Mouse (Mus musculus) neural tube, embryonic 12.5 days (tissue): ENCODE data around the gene Fam107a. TPM values are rescaled to one million over a fixed set of nuclear protein-coding genes. Genes with fewer than 3 reads are reported as not detected.

ENCODE experiments used
- ATAC-seq: fragments of 200-750 bp; cut with Nextera tagmentation; 2 replicates; pipeline ENCODE4 v1.8.0; 2017; ENCODE audit warnings: low read depth, mild to moderate bottlenecking, moderate TSS enrichment, moderate library complexity; ENCODE audit not compliant: low FRiP score
- H3K27ac ChIP-seq: fragments of 300-500 bp; sonication (generic); 2 replicates; pipeline ENCODE4 v1.5.1; 2016
- H3K27me3 ChIP-seq: fragments of 300-500 bp; sonication (generic); replicated peaks from 2 replicates; pipeline ENCODE4 v1.6.1; 2016; ENCODE audit warnings: mild to moderate bottlenecking
- H3K36me3 ChIP-seq: fragments of 300-500 bp; sonication (generic); 2 replicates; pipeline ENCODE4 v1.6.1; 2016; ENCODE audit warnings: mild to moderate bottlenecking
- H3K4me1 ChIP-seq: fragments of 300-500 bp; sonication (generic); 2 replicates; pipeline ENCODE4 v1.6.1; 2016
- H3K4me2 ChIP-seq: fragments of 300-500 bp; sonication (generic); replicated peaks from 2 replicates; pipeline ENCODE4 v1.6.1; 2016; ENCODE audit warnings: mild to moderate bottlenecking
- H3K4me3 ChIP-seq: fragments of 300-500 bp; sonication (generic); 2 replicates; pipeline ENCODE4 v1.5.1; 2016
- H3K9ac ChIP-seq: fragments of 300-500 bp; sonication (generic); 2 replicates; pipeline ENCODE4 v1.6.1; 2016; ENCODE audit warnings: mild to moderate bottlenecking
- H3K9me3 ChIP-seq: fragments of 300-500 bp; sonication (generic); 2 replicates; pipeline ENCODE4 v1.6.1; 2016; ENCODE audit warnings: mild to moderate bottlenecking
- WGBS: fragments of 180-500 bp; shearing (Covaris S2); methylation state at CpG from one replicate; pipeline ENCODE4 v1.1.7; 2016; 5-methylcytosine and 5-hydroxymethylcytosine counted together
- polyA plus RNA-seq: library from polyadenylated mRNA; unstranded; fragments of >200 nt; fragmentation: Nextera tagmentation; extraction: Ambion mirVana; gene quantifications from 2 replicates; pipeline ENCODE4 v1.2.1, GENCODE M21; 2016

Gene Fam107a
- polyA plus RNA-seq, 1 experiment from 2014 or later: 1.0 TPM

DNA sequence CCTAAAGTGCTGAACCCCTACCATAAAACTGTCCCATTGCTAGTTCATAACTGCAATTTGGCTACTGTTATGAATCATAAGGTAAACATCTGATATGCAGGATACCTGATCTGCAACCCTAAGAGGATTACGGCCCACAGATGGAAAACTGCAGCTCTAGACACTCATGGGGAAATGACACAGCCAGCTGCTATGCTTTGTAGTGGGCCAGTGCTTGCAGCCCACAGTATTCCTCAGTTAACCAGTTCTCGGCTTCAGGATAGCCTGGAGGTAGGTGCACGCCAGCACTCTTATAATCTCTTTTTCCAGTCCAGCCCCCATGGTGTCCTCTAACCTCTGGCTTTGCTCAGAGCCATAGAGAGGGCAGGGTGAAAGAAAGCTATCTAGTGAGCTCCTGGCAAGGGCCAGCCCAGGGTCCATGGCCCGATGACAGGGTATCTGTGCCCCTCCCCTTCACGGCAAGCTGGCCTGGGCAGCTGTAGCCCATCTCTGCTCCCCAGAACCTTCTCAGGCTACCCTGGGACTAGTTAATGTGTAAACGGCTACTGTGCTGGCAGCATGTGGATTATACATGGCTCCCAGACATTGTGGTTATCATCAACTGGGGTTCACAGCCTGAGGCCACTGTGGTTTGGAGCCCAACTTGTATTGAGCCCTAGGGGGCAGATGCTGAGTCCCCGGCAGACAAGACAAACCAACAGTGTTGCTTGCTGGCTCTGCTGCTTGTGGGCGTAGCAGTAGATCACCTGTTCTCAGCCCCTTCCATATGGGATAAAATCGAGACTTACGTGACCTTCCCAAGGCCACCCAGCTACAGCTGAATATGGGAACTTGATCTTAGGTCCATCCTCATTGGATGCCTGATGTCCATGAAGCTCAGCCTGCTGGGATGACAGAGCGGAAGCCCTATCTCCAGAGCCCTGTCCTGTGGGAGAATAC, 14.8 kb upstream of the Fam107a start:
- H3K4me3 ChIP-seq: no peak overlapping the region
- H3K9me3 ChIP-seq: no peaks in the 10 kb centered on the region
- H3K36me3 ChIP-seq: no peaks in the 10 kb centered on the region
- peaks cover under 1% of the 10 kb centered on the region; the same call in 1 of the 2 replicates for H3K4me1 ChIP-seq
- WGBS: 85% methylated on average over 11 of the region's 11 CpGs
- H3K9ac ChIP-seq: no peak overlapping the region
- H3K4me2 ChIP-seq: no peak overlapping the region
- no peaks in the 10 kb centered on the region for H3K27me3 ChIP-seq
- no peak overlapping the region for H3K27ac ChIP-seq
- no peak for ATAC-seq

DNA sequence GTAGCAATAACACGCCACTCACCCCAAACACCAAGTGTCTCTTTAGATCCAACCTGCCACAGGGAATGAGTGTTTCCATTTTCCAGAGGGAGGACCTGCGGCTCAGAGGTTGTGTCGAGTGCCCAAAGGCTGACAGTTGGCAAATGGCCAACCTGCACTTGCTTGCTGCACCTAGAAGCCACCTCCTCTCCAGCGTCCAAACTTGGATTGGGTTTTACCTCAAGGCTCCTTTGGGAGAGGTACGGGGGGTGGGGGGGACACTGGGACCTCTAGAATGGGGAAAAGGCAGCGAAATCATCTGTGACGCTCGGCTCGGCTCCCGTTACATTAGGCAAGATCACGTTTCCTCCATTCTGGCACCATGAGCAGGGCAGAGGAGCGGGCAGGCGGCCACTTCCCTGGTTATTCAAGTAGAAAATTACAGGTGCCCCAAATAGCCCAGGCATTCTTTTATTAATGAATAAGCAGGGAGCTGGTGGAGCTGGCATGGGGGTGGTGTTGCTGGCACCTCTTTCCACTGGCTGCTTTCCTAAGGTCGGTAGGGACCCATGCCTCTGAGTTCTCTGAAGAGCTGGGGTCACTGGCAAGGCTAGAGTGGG, 13.6 kb upstream of the Fam107a start:
- Histone ChIP-seq H3K4me1 (peaks cover 3% of the 10 kb centered on the region; the same call in 1 of the 2 replicates), H3K4me2 (no peak overlapping the region), H3K9ac (no peak overlapping the region), H3K27ac (no peak overlapping the region), H3K4me3 (no peak overlapping the region), H3K36me3 (no peaks in the 10 kb centered on the region), H3K27me3 (no peaks in the 10 kb centered on the region), H3K9me3 (no peaks in the 10 kb centered on the region)
- ATAC-seq: no peak
- 88% methylated on average over 14 of the region's 14 CpGs for WGBS

DNA sequence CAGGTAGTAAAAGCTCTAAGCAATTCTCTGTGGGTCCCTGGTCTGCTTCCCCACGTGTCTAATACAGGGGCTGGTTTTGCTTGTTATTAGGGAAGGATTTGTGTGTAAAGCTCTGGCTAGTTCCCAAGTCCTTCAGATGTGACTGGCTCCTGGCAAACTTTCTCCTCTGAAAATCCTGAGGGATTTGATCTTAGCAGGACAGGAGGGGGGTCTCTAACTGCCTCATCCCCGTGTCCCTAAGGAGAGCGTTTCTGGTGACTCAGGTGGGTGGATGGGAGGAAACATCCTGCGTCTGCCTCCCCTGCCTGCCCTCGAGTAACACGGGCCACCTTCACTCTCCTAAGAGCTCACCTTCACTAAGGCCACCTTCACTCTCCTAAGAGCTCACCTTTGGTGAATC, 12.6 kb upstream of the Fam107a start:
- Histone ChIP-seq H3K4me2 (no peak overlapping the region), H3K27me3 (no peaks in the 10 kb centered on the region), H3K4me3 (no peak overlapping the region), H3K4me1 (peaks cover 3% of the 10 kb centered on the region; the same call in 1 of the 2 replicates), H3K27ac (no peak overlapping the region), H3K36me3 (no peaks in the 10 kb centered on the region), H3K9me3 (no peaks in the 10 kb centered on the region), H3K9ac (no peak overlapping the region)
- ATAC-seq: no peak
- WGBS: 80% methylated on average over 6 of the region's 6 CpGs

DNA sequence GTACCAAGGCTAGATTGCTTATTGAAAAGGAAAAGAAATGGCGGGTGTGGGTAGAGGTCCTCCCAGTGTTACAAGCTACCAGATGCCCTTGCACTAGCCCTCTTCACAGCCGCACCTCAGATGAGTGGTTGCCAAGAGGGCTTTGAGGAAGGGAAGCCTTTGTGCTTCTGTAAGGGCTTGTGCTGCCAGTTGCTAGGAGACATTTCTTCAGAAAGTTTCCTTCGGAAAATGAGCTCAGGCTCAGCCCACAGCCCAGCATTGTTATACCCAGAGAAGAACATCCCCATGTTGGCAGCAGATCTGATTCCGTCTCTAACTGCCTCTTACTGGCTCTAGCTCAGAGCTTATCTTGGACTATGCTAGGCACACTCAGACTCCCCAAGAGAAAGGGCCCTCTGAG, 11.7 kb upstream of the Fam107a start:
- no peaks in the 10 kb centered on the region for H3K9me3 ChIP-seq
- H3K4me2 ChIP-seq: no peak overlapping the region
- H3K4me3 ChIP-seq: no peak overlapping the region
- 0 out of 2 replicates have a peak, but pooled peaks have one; percentile 19 for ATAC-seq
- H3K36me3 ChIP-seq: no peaks in the 10 kb centered on the region
- no peak overlapping the region for H3K9ac ChIP-seq
- H3K27ac ChIP-seq: no peak overlapping the region
- peaks cover 3% of the 10 kb centered on the region; the same call in 1 of the 2 replicates for H3K4me1 ChIP-seq
- H3K27me3 ChIP-seq: no peaks in the 10 kb centered on the region
- whole genome bisulfite sequencing: 42% methylated on average over 4 of the region's 4 CpGs

DNA sequence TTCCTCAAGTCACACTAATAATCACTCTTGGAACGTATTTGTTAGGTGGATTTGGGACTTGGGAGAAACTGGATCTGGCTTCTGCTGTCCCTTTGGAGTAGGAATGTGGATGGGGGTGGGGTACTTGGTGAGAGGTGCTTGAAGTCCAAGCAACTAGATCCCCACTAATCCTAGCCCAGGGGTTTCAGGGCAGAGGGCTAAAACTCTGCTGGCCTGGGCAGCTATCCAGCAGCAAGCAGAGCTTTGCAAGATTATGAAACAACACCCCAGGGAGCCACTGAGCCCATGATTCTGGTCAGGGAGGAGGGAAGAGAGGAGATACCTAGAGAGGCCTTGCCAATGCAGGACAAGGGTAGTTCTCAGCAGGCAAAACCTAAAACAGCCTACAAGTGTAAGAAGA, 9.5 kb upstream of the Fam107a start:
- 65% methylated on average over 1 of the region's 1 CpGs for WGBS
- no peaks in the 10 kb centered on the region for H3K36me3 ChIP-seq
- no peak overlapping the region for H3K4me3 ChIP-seq
- no peak overlapping the region for H3K4me2 ChIP-seq
- H3K27ac ChIP-seq: no peak overlapping the region
- H3K27me3 ChIP-seq: 0 out of 2 replicates have a peak, but pooled peaks cover 5% of the 10 kb centered on the region
- ATAC-seq: no peak
- no peaks in the 10 kb centered on the region for H3K9me3 ChIP-seq
- H3K9ac ChIP-seq: no peak overlapping the region
- peaks cover 3% of the 10 kb centered on the region; the same call in 1 of the 2 replicates for H3K4me1 ChIP-seq

DNA sequence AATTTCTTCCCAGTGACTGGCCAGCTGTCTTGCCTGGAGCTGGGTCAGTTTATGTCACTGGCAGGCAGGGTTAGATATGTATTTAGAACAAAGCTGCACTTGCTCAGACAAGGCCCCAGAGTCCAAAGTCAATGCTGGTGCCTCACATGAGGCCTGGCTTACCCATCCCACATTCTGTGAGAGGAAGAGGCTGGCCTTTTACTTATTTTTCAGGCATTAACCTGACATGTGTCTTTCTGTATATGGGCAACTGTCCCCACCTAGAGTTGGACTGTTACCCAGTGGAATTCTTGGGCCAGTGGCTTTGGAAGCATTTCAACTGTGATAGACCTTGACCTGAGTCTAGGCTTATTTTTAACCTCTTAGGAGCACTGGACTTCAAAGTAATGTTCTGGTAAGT, 9.1 kb upstream of the Fam107a start:
- no peak overlapping the region for H3K4me2 ChIP-seq
- H3K27ac ChIP-seq: no peak overlapping the region

DNA sequence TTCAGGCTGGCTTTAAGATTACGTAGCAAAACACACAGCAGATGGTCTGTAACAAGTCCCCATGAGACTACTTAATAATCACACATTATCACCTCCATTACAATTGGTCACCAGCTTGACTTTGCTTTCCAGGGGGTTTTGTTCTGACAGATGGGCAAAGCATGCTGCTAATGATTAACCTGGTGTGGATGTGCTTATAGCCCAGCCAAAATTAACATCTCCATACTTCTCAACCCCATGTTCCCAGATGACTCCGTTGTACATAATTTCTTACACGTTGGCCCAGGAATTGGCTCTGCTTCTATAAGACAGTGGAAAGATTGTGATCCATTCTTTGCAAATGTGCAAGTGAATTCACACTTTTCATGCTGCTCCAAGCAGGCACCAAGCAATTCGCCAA, 7.9 kb upstream of the Fam107a start:
- ATAC-seq: no peak
- Histone ChIP-seq H3K9me3 (no peaks in the 10 kb centered on the region), H3K4me2 (no peak overlapping the region), H3K4me3 (no peak overlapping the region), H3K36me3 (no peaks in the 10 kb centered on the region), H3K9ac (no peak overlapping the region), H3K27me3 (0 out of 2 replicates have a peak, but pooled peaks cover 5% of the 10 kb centered on the region), H3K4me1 (peaks cover 3% of the 10 kb centered on the region; the same call in 1 of the 2 replicates), H3K27ac (no peak overlapping the region)
- WGBS: 69% methylated on average over 4 of the region's 4 CpGs

More for the DNA sequence above, 9.1 kb upstream of the Fam107a start:
- H3K9ac ChIP-seq: no peak overlapping the region
- H3K4me3 ChIP-seq: no peak overlapping the region
- no peaks in the 10 kb centered on the region for H3K9me3 ChIP-seq
- H3K36me3 ChIP-seq: no peaks in the 10 kb centered on the region
- no peak for ATAC-seq
- H3K27me3 ChIP-seq: 0 out of 2 replicates have a peak, but pooled peaks cover 5% of the 10 kb centered on the region
- peaks cover 3% of the 10 kb centered on the region; the same call in 1 of the 2 replicates for H3K4me1 ChIP-seq

DNA sequence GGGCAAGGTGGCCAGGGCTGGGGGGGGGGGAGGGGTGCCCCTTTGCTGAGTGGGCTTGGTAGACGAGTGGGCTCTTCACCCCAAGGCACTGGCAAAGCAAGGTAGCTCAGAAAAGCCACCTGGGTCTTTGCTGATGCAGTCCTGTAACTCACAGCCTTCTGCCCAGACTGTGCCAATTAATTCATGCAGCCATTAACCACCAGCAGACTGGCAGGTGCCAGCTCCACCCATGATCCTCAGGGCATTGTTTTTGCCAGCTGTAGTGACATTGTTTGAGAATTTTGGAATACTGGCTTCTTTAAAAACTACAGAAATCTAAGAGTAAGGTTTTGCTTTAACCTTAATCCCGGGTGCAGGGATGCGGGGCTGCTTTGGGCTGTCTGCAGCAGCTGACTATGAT, 2.7 kb upstream of the Fam107a start:
- Histone ChIP-seq H3K36me3 (no peaks in the 10 kb centered on the region), H3K4me3 (no peak overlapping the region), H3K4me1 (peaks cover 17% of the 10 kb centered on the region; the same call in 1 of the 2 replicates), H3K9me3 (no peaks in the 10 kb centered on the region), H3K27ac (no peak overlapping the region), H3K27me3 (peaks cover 44% of the 10 kb centered on the region), H3K9ac (no peak overlapping the region), H3K4me2 (no peak overlapping the region)
- WGBS: 79% methylated on average over 3 of the region's 3 CpGs
- ATAC-seq: no peak

DNA sequence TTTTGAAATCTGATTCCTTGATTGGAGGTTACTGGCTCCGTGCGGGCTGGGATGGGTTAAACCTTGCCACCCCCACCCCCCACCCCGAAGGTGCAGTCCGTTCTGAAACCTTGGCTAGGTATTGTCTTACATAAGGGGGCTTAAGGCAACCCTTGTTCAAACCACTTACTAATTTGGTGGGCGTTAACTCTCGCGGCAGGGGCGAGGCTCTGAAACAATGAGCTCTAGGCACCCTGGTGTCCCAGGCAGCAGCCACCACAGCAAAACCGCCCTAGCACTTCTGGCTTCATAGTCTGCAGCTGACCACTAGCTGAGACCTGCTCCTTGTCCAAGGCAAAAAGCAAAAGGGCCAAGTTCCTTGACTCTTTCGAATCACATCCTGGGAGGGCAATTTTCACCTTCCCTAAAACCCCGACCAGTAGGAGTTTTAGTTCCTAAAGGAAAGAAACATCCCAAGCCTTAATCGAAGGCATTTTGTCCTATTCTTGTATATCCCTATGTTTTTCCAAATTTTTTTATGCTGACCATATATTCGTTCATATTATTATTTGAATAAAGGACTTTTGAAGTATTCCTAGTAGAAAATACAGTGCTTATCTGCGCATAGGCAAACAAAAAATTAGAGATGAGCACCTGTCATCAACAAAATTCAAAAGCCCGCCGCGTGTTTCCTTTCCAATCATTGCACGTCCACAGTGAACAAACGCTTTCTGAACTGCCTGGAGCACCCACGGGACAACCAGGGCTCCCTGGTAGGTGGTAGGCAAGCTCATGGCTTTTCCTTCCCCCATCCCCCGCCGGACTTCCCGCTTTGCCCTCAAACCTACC, 1.2 kb downstream of the Fam107a start:
- H3K27ac ChIP-seq: no peak overlapping the region
- 3% methylated on average over 23 of the region's 23 CpGs for WGBS

DNA sequence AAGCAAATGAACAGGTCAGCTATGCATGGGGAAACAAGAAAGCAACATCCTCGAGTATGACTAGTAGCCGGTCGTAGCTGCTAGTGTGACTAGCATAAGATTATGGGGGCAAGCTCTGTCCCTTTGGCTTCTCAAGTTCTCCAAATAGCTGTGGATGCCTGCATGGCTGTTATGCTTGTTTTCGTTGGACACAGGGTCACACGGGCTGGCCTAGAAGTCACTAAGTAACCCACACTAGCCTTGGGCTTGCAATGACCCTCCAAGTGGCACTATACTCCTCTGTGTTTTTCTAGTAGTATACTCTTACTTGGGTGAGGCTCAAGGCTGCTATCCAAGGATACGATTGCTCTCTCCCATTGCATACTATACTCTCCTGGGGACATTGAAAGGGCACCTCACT, 2.7 kb downstream of the Fam107a start:
- Histone ChIP-seq H3K4me2 (no peak overlapping the region), H3K27me3 (peaks cover 49% of the 10 kb centered on the region), H3K4me3 (no peak overlapping the region), H3K36me3 (no peaks in the 10 kb centered on the region), H3K27ac (no peak overlapping the region), H3K4me1 (peaks cover 17% of the 10 kb centered on the region; the same call in 1 of the 2 replicates), H3K9me3 (no peaks in the 10 kb centered on the region), H3K9ac (no peak overlapping the region)
- 72% methylated on average over 6 of the region's 6 CpGs for WGBS
- ATAC-seq: no peak

More for the DNA sequence above, 1.2 kb downstream of the Fam107a start:
- peak overlapping the region; percentile 27 for H3K4me3 ChIP-seq
- H3K4me2 ChIP-seq: peak overlapping the region; percentile 59
- H3K4me1 ChIP-seq: peaks cover 17% of the 10 kb centered on the region; the same call in 1 of the 2 replicates
- 0 out of 2 replicates have a peak, but pooled peaks have one; percentile 11 for ATAC-seq
- H3K27me3 ChIP-seq: peaks cover 46% of the 10 kb centered on the region
- no peaks in the 10 kb centered on the region for H3K36me3 ChIP-seq
- H3K9me3 ChIP-seq: no peaks in the 10 kb centered on the region
- H3K9ac ChIP-seq: no peak overlapping the region

DNA sequence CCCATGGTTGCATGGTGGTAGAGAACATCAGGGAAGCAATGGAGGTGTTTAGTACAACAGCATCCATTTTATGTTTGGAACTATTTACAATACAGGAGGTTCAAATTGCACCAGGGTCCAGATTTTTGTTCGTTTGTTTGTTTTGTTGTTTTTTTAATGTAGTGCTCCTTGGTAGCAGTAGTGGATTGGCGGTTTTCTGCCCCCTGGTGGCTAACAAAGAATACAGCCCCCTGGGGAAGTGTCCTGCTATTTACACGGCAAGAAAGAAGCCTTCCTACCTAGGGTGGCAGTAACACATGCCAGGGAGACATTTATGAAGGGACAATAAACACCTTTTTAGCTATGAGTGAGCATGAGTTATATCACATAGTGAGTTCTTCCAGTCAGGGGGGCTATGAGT, 3.3 kb downstream of the Fam107a start:
- no peak overlapping the region for H3K4me2 ChIP-seq
- H3K4me1 ChIP-seq: peaks cover 22% of the 10 kb centered on the region; the same call in 1 of the 2 replicates
- ATAC-seq: no peak
- 16% methylated on average over 3 of the region's 3 CpGs for WGBS
- H3K9ac ChIP-seq: no peak overlapping the region
- peaks cover 47% of the 10 kb centered on the region for H3K27me3 ChIP-seq
- no peaks in the 10 kb centered on the region for H3K36me3 ChIP-seq
- no peak overlapping the region for H3K4me3 ChIP-seq
- H3K9me3 ChIP-seq: no peaks in the 10 kb centered on the region
- H3K27ac ChIP-seq: no peak overlapping the region
